Mouse (Mus musculus) thymus, postnatal 36 days (tissue): Measurements from ENCODE around the gene Fam49a.

Experiments
- DNase-seq, 2 experiments: peaks; one replicate each; pipeline ENCODE4 v3.0.0; 2022; ENCODE audit warnings: mixed read lengths in 2 of 2

Gene Fam49a

GRCm38 (mm10) chr12:12364201-12364600, 102.3 kb downstream of the Fam49a start:
- DNase-seq: no peak

DNA sequence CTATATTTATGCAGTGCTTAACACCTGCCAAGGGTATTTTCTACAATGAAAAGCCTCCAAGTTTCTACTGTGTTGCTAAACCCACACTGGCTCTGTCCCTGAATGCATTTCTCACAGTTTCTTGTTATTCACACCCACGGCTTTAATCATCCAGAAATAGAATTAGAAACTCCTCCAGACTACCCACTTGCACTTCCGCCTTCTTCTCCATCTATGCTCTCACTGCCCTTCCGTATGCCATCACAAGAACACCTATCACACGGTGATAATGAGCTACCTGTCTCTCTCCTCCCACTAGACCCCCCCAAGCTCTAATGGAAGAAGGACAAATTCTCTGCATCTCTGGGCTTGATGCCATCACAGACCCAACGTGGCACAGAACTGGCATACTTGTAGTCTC, 105.5 kb downstream of the Fam49a start:
- DNase-seq: no peak

- DNase-seq: peak; percentile 47 to 66
Measured at GRCm38 (mm10) chr12:12373111-12373862, 111.3 kb downstream of the Fam49a start.

DNA sequence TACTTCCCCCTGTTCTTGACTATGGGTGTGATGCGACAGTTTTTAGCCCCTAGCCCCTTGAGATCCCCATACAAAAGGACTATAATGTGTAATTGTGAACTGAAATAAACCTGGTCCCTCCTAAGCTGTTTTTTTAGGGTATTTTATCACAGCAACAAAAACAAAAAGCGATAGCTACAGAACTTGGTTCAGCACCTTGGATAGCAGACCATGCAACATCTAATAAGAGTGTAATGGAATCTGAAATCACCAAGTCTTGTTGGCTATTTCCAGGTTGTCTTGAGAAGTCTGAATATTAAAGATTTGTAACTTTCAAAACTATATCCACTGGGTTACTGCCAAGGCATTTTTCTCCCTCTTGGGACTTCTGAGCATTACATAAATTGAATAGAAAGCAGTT, 117.1 kb downstream of the Fam49a start:
- DNase-seq: no peak

DNA sequence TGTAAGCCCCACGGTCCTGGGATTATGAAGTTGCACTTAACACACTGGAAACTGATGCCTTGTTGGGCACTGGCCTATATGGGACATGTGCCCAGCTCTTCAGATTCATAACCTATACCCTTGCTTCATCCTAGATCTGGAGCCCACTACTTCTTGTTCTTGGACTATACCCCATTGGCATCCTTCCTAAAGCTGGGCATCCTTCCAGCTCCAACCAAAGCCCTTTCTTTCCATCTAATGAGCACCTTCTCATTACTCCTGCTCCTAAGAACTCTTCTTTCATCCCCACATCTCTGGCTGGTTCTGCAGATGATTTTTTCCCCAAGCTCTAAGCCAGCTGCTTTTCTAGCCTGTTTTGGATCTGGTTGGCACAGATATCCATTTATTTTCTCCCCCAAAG, 127.3 kb downstream of the Fam49a start:
- no peak for DNase-seq

GRCm38 (mm10) chr12:12396224-12396623, 134.3 kb downstream of the Fam49a start:
- peak; percentile 62 for DNase-seq

GRCm38 (mm10) chr12:12401051-12401465, 139.1 kb downstream of the Fam49a start:
- peak; percentile 48 for DNase-seq

- peak in 1 of 2 experiments; percentile 24 for DNase-seq
Measured at GRCm38 (mm10) chr12:12401504-12401903, 139.6 kb downstream of the Fam49a start.

DNA sequence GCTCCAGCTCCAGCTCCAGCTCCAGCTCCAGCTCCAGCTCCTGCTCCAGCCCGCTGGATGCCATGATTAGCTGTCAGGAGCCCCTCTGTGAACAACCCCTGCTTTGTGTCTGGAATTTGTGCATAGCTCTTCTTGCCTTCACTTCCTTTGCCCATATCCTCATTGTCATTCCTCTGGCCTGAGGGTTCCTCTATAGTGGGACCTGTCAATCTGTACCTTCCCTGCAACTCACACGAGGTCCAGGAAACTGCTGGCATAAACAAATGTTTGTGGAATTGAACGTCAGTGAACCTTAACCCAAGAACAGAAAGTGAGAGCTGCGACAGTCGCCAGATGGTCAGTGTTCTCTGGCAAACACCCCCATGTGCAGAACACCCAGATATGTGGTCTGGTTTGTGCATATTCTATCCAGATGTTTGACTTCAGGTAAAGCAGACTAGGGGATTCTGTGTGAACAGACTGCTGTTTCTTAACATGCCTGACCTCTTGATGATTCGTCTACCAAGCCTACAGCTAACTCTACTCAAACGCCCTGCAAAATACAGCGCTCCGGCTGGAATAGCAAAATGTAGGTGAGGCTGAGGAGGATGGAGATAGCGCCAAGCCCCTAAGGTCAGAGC, 143.7 kb downstream of the Fam49a start:
- no peak for DNase-seq

GRCm38 (mm10) chr12:12409044-12409443, 147.1 kb downstream of the Fam49a start:
- no peak for DNase-seq

- DNase-seq: peak; percentile 75 to 84
Measured at GRCm38 (mm10) chr12:12412674-12413073, 150.7 kb downstream of the Fam49a start.

GRCm38 (mm10) chr12:12420423-12420822, 158.5 kb downstream of the Fam49a start:
- no peak for DNase-seq

DNA sequence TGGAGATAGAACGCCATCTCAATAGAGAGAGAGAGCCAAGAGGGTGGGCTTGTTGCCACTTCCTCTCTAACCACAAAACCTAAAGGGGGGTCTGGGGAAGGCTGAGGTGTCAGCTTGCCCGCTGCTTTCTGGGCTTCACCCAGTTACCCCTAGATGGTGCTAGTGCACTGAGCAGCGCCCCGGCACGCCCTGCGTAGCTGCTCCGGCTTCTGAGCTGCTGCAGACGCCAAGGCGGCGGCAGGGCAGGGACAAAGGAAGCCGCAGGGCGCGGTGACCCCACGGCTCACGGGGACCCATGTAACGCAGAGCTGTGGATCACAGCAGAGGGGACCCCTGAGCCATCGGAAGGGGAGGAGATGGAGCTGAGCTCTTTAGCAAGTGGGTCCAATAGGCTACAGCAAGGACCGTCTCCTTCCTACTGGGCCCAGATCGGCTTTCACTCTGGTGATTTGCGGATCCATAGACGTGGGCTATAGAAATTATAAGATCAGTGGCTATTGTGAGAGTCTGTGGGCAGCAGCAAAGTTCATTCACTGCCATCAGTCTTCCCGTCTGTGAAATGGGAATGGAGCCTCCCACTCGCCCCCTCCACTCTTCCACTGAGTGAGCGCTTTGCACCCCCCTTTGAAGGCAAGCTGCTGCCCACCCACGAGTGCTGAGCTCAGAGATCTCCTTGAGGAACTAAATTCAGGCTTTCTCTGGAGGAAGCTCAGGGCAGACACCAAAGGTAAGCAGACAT, 159.1 kb downstream of the Fam49a start:
- peak; percentile 86 to 87 for DNase-seq

DNA sequence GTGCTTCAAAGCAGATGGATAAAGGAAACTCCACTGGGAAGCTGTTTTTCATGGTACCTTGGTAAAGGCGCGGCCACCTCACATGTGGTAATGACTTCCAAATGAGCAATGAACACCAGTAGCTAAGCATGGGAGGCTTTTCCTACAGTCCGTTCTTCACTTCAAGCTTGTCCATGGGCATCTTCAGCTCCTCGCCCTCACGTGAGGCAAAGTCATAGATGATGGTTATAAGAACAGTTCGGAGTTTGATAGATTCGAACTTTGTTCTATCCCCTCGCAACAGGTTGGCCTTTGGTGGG, 159.6 kb downstream of the Fam49a start:
- no peak for DNase-seq

DNA sequence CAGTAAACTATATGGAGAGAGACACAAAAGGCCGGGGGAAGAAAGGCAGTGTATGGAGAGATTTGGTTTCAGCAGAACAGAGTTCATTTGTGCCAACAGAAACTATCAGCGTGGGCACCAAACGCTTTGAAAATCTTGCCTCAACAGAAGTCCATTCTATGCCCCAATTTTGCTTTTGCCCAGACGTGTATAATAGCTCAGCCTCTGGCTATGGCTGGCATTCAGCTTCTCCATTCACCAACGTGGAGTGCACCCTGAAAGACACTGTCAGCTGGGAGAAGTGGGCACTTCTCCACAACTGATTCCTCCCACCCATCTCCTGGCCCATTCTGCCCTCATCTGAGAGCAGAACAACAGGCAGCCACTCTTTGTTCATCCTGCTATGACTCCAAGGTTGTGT, 163.2 kb downstream of the Fam49a start:
- no peak for DNase-seq

- DNase-seq: no peak
Measured at GRCm38 (mm10) chr12:12427285-12427684, 165.3 kb downstream of the Fam49a start.

GRCm38 (mm10) chr12:12428886-12429285, 166.9 kb downstream of the Fam49a start:
- no peak for DNase-seq
